Mouse (Mus musculus) testis, postnatal 14 days (tissue): ENCODE results near the gene Fbxo17.
"Not testable (repeated sequence)": the region's sequence is repeated elsewhere in the genome, so short reads cannot be mapped to it uniquely, and the experiment has no call there.

Source experiments
- DNase-seq: peaks from one replicate; pipeline ENCODE4 v3.0.0; 2021; ENCODE audit warnings: low spot score

Fbxo17 gene

GRCm38 (mm10) chr7:28716590-28717281 is at the start of gene Fbxo17:
Gene Fbxo17, plus strand, starts transcription at chr7:28716804.
- DNase-seq = peak; percentile 44

DNA sequence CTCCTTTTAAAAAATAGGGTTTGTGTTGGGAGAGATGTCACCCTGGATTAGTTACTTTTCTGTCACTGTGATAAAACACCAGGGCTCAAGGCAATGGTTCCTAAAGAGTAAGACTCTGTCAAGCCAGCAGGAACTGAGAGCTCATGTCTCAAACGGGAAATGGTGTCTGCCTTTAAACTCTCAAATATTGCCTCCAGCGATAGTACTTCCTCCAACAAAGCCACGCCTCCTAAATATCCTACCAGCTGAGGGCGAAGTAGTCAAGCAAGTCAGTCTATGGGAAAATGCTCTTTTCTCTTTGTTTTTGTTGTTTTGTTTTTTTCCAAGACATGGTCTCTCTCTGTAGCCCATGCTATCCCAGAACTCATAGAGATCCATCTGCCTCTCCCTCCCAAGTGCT is 45.4 kb upstream of the Fbxo17 start:
- DNase-seq = no peak

GRCm38 (mm10) chr7:28672276-28672675 is 44.3 kb upstream of the Fbxo17 start:
- DNase-seq = no peak

GRCm38 (mm10) chr7:28672786-28673185 is 43.8 kb upstream of the Fbxo17 start:
- DNase-seq = not testable (repeated sequence)

GRCm38 (mm10) chr7:28674994-28675393 is 41.6 kb upstream of the Fbxo17 start:
- no peak for DNase-seq

DNA sequence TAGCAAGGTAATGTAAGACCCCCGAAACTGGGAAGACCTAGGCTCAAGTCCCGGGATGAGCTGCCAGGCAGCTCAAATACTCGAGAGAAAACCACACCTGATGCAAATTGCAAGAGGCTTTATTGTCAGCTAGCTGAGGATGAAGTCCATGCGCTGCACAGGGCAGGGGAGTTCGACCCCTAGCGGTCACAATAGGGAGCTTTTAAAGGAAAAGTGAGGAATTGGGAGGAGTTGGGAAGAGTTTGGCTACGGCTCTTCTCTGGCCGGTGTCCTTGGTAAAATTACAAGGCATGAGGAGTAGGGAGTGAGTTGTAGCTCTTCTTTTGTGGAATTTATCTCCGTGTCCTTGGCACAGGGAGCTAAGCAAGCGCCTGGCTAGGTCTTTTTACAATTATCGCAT is 40.9 kb upstream of the Fbxo17 start:
- peak; percentile 77 for DNase-seq

DNA sequence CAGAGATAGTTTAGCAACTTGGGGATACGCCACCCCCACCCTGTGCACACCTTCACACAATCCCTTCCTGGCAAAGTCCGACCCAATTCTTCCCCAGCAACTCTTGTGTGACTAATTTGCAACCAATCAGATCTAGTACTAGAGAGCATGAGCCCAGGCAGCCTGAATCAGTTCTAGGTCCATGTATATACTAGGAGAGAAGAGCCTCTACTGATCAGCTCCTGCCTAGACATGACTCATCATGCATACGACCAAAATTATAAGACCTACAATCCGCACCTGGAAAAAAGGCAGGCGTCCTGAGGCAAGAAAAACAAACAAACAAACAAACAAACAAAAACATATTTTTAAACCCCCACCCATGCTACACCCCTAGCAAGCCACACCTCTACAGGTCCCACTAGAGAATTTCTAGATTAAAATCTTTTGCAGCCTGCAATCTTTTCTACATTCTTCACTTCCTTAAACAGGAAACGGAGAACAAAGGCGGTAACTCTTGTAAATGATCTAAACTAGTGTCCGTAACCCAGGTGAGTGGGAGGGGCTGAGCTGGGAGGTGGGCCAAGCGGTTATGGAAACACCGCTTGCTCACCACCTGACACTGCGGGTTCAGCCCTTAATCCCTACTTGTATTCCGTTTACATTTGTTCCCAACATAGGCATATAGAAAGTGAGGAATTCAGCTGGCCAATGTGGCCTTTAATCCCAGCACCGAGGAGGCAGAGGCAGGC is 39.6 kb upstream of the Fbxo17 start:
- no peak for DNase-seq

- no peak for DNase-seq
Observed at GRCm38 (mm10) chr7:28677624-28678023, 39.0 kb upstream of the Fbxo17 start.

DNA sequence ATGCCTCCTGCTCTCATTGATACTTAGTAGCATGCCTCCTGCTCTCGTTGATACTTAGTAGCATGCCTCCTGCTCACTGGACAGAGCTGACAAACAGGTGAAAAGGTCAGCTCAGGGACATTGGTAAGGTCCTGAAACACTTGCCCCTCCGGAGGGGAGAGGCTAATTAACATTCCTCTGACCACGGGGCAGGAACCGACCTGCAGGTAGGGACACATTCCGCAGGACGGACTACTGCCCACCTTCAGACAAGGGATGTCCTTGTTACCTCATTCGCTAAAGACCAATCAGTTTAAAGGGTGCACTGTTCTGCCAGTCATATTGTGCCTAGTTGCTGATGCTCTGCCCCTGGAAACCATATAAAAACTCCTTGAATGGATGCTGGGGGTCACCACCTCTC is 25.5 kb upstream of the Fbxo17 start:
- peak; percentile 67 for DNase-seq

GRCm38 (mm10) chr7:28692545-28693320 is 23.9 kb upstream of the Fbxo17 start, which contains the start of gene Fbxo27:
Gene Fbxo27, plus strand, starts transcription at chr7:28692849.
- DNase-seq = peak; percentile 30

DNA sequence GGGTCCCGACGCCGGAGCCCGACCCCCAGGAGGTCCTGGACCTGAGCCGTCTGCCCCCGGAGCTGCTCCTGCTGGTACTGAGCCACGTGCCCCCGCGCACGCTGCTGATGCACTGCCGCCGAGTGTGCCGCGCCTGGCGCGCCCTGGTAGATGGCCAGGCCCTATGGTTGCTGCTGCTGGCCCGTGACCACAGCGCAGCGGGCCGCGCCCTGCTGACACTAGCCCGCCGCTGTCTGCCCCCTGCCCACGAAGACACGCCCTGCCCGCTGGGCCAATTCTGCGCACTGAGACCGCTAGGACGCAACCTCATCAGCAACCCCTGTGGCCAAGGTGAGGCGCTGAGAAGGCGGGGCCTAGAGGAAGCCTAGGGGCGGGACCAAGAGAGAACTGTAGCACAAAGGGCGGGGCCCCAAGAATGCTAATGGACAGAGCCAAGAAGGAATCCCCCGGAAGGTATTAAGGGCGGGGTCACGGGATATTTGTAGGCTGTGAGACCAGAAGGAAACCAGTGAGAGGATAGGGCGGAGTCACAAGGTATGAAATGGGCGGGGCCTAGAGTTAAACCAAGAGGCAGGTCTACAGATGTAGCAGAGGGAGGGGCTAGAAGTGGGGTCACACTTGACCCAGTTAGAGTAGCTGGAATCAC is 23.2 kb upstream of the Fbxo17 start:
- DNase-seq = peak; percentile 83

GRCm38 (mm10) chr7:28694423-28694822 is 22.2 kb upstream of the Fbxo17 start:
- no peak for DNase-seq

DNA sequence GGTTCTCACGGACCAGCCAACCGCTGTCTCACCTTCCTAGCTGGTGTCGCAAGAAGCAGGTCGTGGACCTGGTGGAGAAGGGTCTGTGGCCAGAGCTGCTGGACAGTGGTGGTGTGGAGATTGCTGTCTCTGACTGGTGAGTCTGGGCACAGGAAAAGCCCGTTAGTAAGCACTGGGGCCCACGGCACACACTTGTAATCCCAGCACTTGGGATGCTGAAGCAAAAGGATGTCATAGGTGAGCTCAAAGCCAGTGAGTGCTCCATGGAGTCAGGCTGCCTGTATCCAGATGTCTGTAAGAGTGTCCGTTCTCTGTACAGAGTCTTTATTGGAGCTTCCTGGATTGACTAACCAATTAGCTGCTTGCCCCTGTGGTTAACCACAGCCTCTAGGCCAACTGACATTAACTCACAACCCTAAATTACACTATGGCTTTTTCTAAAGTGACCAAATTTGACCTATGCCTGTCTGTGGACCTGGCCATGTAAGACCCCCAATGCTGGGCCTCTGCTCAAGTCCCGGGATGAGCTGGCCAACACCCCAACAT is 21.6 kb upstream of the Fbxo17 start:
- DNase-seq = no peak

GRCm38 (mm10) chr7:28697277-28697676 is 19.3 kb upstream of the Fbxo17 start:
- DNase-seq = no peak

- no peak for DNase-seq
Observed at GRCm38 (mm10) chr7:28700269-28700668, 16.3 kb upstream of the Fbxo17 start.

DNA sequence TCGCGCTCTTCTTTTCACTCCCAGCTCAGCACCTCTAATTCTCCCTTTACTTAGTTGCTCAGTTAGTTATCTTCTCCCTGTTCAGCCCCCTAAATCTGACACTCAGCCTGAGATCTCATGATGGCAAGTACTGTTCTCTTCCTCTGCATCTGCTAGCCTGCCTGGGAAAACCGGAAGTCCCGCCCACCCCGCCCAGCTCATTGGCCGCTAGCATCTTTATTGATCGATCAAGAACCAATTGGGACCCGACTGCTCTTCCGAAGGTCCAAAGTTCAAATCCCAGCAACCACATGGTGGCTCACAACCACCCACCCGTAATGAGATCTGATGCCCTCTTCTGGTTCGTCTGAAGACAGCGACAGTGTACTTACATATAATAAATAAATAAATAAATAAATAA is 15.3 kb upstream of the Fbxo17 start:
- not testable (repeated sequence) for DNase-seq

DNA sequence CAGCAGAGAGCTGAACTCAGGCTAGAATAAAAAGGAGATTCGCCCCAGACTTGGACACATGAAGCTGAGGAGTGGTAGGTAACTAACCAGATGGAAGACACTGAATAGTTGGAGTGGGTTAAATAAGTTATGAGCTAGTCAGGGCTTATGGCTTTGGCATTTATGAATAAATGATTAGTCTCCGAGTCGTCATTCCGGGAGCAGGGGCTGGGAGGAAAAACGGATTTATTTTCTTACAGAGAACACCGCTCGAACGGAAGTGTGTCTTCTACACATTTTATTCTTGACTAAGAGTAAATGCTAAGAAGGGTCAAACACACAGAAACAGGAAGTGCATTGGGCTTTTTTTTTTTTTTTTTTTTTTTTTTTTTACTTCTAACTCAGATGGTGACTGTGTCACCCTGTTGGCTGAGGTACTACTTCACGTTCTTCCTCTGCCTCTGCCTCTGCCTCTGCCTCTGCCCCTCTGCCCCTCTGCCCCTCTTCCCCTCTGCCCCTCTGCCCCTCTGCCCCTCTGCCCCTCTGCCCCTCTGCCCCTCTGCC is 13.9 kb upstream of the Fbxo17 start:
- no peak for DNase-seq

DNA sequence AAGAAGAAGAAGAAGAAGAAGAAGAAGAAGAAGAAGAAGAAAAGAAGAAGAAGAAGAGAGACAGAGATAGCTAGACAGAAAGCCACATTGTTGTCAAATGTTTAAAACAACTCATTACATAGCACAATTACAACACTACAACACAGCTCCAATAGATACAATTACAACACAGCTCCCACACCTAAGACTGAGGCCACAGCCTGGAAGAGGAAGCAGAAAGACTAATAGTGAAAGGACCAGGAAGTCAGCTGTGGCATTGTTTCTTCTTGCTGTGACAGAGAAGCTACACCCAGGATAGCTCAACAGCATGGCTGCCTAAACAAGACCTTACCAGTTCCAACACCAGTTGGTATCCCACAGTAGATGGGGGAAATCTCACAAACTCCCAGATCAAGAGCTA is 7.2 kb upstream of the Fbxo17 start:
- no peak for DNase-seq

DNA sequence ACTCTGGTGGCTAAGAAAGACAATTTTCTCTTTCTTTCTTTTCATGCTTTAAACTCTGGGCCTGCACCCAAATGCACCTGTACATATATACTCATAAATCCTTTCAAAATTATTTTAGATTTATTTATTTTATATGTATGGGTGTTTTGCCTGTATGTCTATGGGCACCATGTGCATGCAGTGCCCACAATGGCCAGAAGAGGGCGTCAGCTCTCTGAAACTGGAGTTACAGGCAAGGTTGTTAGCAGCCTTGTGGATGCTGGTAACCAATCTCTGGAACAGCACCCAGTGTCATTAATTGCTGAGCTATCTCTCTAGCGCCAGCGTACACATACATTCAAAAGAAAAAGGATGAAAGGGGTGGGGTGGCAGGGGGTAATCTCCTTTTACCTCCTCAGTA is 5.6 kb upstream of the Fbxo17 start:
- DNase-seq = peak; percentile 66

- no peak for DNase-seq
Observed at GRCm38 (mm10) chr7:28714667-28715066, 1.9 kb upstream of the Fbxo17 start.

- DNase-seq = no peak
Observed at GRCm38 (mm10) chr7:28715598-28715997, 1.0 kb upstream of the Fbxo17 start.

GRCm38 (mm10) chr7:28717726-28718125 is 1.1 kb downstream of the Fbxo17 start:
- no peak for DNase-seq
